Mouse (Mus musculus): ENCODE data around the gene Golga4. TPM values are rescaled to one million over a fixed set of nuclear protein-coding genes. Genes with fewer than 3 reads are reported as not detected.

Golga4 gene
- polyA plus RNA-seq (2012; rRNA removed) = 9.0 and 17.4 TPM in 2 replicates

GRCm38 (mm10) chr9:118506020-118506403 lies at the start of gene Golga4:
Golga4 (plus strand) TSS chr9:118506267.
- peak within 1 kb of the TSS; percentile 93 for H3K4me3 ChIP-seq (replicated peaks; ENCODE audit: extremely low read depth, low read depth, low read length)
- peak; percentile 89 for DNase-seq
- peaks cover 15% of the 10 kb centered on the region for H3K4me1 ChIP-seq (ENCODE audit: control insufficient read depth, insufficient read depth, low read length)
- WGBS = under 1% methylated on average over 43 of the region's 43 CpGs
- TF ChIP-seq POLR2A (IDR thresholded peaks at IDR 0.05; ENCODE audit: borderline replicate concordance, extremely low read depth, low read depth, low read length) = no peak
- TF ChIP-seq CTCF (IDR thresholded peaks at IDR 0.05; ENCODE audit: insufficient read depth, low read length) = no peak

- TF ChIP-seq CTCF (IDR thresholded peaks at IDR 0.05; ENCODE audit: insufficient read depth, low read length) (no peak), POLR2A (IDR thresholded peaks at IDR 0.05; ENCODE audit: borderline replicate concordance, extremely low read depth, low read depth, low read length) (no peak)
- no peak for DNase-seq
- Histone ChIP-seq H3K4me1 (ENCODE audit: control insufficient read depth, insufficient read depth, low read length) (no peaks in the 10 kb centered on the region), H3K4me3 (replicated peaks; ENCODE audit: extremely low read depth, low read depth, low read length) (no peak overlapping the region)
- 38% methylated on average over 6 of the region's 6 CpGs for WGBS
Observed at GRCm38 (mm10) chr9:118456405-118456804, 49.7 kb upstream of the Golga4 start.

GRCm38 (mm10) chr9:118458039-118458438 lies 48.0 kb upstream of the Golga4 start:
- no peak for DNase-seq
- WGBS = 18% methylated on average over 5 of the region's 5 CpGs
- no peaks in the 10 kb centered on the region for H3K4me1 ChIP-seq (ENCODE audit: control insufficient read depth, insufficient read depth, low read length)
- no peak overlapping the region for H3K4me3 ChIP-seq (replicated peaks; ENCODE audit: extremely low read depth, low read depth, low read length)
- no peak for TF ChIP-seq CTCF (IDR thresholded peaks at IDR 0.05; ENCODE audit: insufficient read depth, low read length)
- TF ChIP-seq POLR2A (IDR thresholded peaks at IDR 0.05; ENCODE audit: borderline replicate concordance, extremely low read depth, low read depth, low read length) = no peak

GRCm38 (mm10) chr9:118464031-118464430 lies 42.0 kb upstream of the Golga4 start:
- Histone ChIP-seq H3K4me1 (ENCODE audit: control insufficient read depth, insufficient read depth, low read length) (no peaks in the 10 kb centered on the region), H3K4me3 (replicated peaks; ENCODE audit: extremely low read depth, low read depth, low read length) (no peak overlapping the region)
- TF ChIP-seq POLR2A (IDR thresholded peaks at IDR 0.05; ENCODE audit: borderline replicate concordance, extremely low read depth, low read depth, low read length) = no peak
- 63% methylated on average over 1 of the region's 1 CpGs for WGBS
- DNase-seq = no peak

- no peak for TF ChIP-seq CTCF (IDR thresholded peaks at IDR 0.05; ENCODE audit: insufficient read depth, low read length)
- TF ChIP-seq POLR2A (IDR thresholded peaks at IDR 0.05; ENCODE audit: borderline replicate concordance, extremely low read depth, low read depth, low read length) = no peak
- DNase-seq = no peak
- Histone ChIP-seq H3K4me3 (replicated peaks; ENCODE audit: extremely low read depth, low read depth, low read length) (no peak overlapping the region), H3K4me1 (ENCODE audit: control insufficient read depth, insufficient read depth, low read length) (no peaks in the 10 kb centered on the region)
- 10% methylated on average over 14 of the region's 14 CpGs for WGBS
Observed at GRCm38 (mm10) chr9:118468301-118468700, 37.8 kb upstream of the Golga4 start.

GRCm38 (mm10) chr9:118469272-118469671 lies 36.8 kb upstream of the Golga4 start:
- 15% methylated on average over 16 of the region's 16 CpGs for WGBS
- no peak for DNase-seq
- Histone ChIP-seq H3K4me3 (replicated peaks; ENCODE audit: extremely low read depth, low read depth, low read length) (no peak overlapping the region), H3K4me1 (ENCODE audit: control insufficient read depth, insufficient read depth, low read length) (no peaks in the 10 kb centered on the region)
- TF ChIP-seq CTCF (IDR thresholded peaks at IDR 0.05; ENCODE audit: insufficient read depth, low read length) (no peak), POLR2A (IDR thresholded peaks at IDR 0.05; ENCODE audit: borderline replicate concordance, extremely low read depth, low read depth, low read length) (no peak)

- 29% methylated on average over 3 of the region's 3 CpGs for WGBS
- Histone ChIP-seq H3K4me3 (replicated peaks; ENCODE audit: extremely low read depth, low read depth, low read length) (no peak overlapping the region), H3K4me1 (ENCODE audit: control insufficient read depth, insufficient read depth, low read length) (no peaks in the 10 kb centered on the region)
- no peak for DNase-seq
- no peak for TF ChIP-seq POLR2A (IDR thresholded peaks at IDR 0.05; ENCODE audit: borderline replicate concordance, extremely low read depth, low read depth, low read length)
- no peak for TF ChIP-seq CTCF (IDR thresholded peaks at IDR 0.05; ENCODE audit: insufficient read depth, low read length)
Observed at GRCm38 (mm10) chr9:118471296-118471695, 34.8 kb upstream of the Golga4 start.

GRCm38 (mm10) chr9:118476211-118476765 lies 29.8 kb upstream of the Golga4 start:
- 4% methylated on average over 22 of the region's 22 CpGs for WGBS
- no peak overlapping the region for H3K4me3 ChIP-seq (replicated peaks; ENCODE audit: extremely low read depth, low read depth, low read length)
- H3K4me1 ChIP-seq (ENCODE audit: control insufficient read depth, insufficient read depth, low read length) = peaks cover 4% of the 10 kb centered on the region; the same call in 1 of the 2 replicates
- TF ChIP-seq POLR2A (IDR thresholded peaks at IDR 0.05; ENCODE audit: borderline replicate concordance, extremely low read depth, low read depth, low read length) (no peak), CTCF (IDR thresholded peaks at IDR 0.05; ENCODE audit: insufficient read depth, low read length) (no peak)
- DNase-seq = no peak

GRCm38 (mm10) chr9:118476766-118477271 lies 29.2 kb upstream of the Golga4 start:
- DNase-seq = no peak
- peaks cover 4% of the 10 kb centered on the region; the same call in 1 of the 2 replicates for H3K4me1 ChIP-seq (ENCODE audit: control insufficient read depth, insufficient read depth, low read length)
- TF ChIP-seq POLR2A (IDR thresholded peaks at IDR 0.05; ENCODE audit: borderline replicate concordance, extremely low read depth, low read depth, low read length) = no peak
- TF ChIP-seq CTCF (IDR thresholded peaks at IDR 0.05; ENCODE audit: insufficient read depth, low read length) = no peak
- WGBS = 2% methylated on average over 33 of the region's 33 CpGs
- no peak overlapping the region for H3K4me3 ChIP-seq (replicated peaks; ENCODE audit: extremely low read depth, low read depth, low read length)

GRCm38 (mm10) chr9:118477281-118477931 lies 28.7 kb upstream of the Golga4 start:
- Histone ChIP-seq H3K4me3 (replicated peaks; ENCODE audit: extremely low read depth, low read depth, low read length) (peak overlapping the region; percentile 39), H3K4me1 (ENCODE audit: control insufficient read depth, insufficient read depth, low read length) (peaks cover 4% of the 10 kb centered on the region; the same call in 1 of the 2 replicates)
- DNase-seq = no peak
- 2% methylated on average over 31 of the region's 31 CpGs for WGBS
- no peak for TF ChIP-seq CTCF (IDR thresholded peaks at IDR 0.05; ENCODE audit: insufficient read depth, low read length)
- no peak for TF ChIP-seq POLR2A (IDR thresholded peaks at IDR 0.05; ENCODE audit: borderline replicate concordance, extremely low read depth, low read depth, low read length)

Data from lung, adult 2 months (tissue).